Mouse (Mus musculus) liver, embryonic 14.5 days (tissue): ENCODE data around the gene Ptrh2.

Source experiments
- CTCF ChIP-seq: IDR thresholded peaks from 2 replicates; pipeline ENCODE4 v1.5.1; 2016; ENCODE audit warnings: antibody characterized with exemption, low read depth, control low read depth
- EP300 ChIP-seq: IDR thresholded peaks from 2 replicates; pipeline ENCODE4 v1.6.1; 2016; ENCODE audit warnings: antibody characterized with exemption, low read depth

- TF ChIP-seq CTCF (peak; percentile 19; the same call in 1 of the 2 replicates), EP300 (peak; percentile 85)
These were observed 20.5 kb upstream of the Ptrh2 start for GRCm38 (mm10) chr11:86662986-86663895.
